Comparison of ENCODE assay signal across 10 mouse cellular contexts in genomic region chr9:64232257-64232957, GRCm38 (mm10). TPM values are rescaled to one million over a fixed set of nuclear protein-coding genes. Genes with fewer than 3 reads are reported as not detected.
A peak's percentile ranks its signal among the peaks of the same experiment; 100 is the strongest.
DNase-seq lines count a peak whose midpoint lies in the region; ATAC-seq and TF ChIP-seq lines count a peak whose summit lies in the region.
"Had no signal": no experiment of that assay in that cellular context is flagged by ENCODE, and none has a peak within 500 bp of the region (broad histone marks: within the 10 kb centered on the region; RNA-seq: fewer than 3 reads in every experiment).

No protein-coding gene starts in this region.

- no peaks in the 10 kb centered on the region for H3K9me3 ChIP-seq in midbrain, embryonic 12.5 days
- H3K9me3 ChIP-seq in midbrain, embryonic 15.5 days: no peaks in the 10 kb centered on the region
- H3K9me3 ChIP-seq in forebrain, embryonic 16.5 days (ENCODE audit: control insufficient read depth, low read length): no peaks in the 10 kb centered on the region
- H3K9me3 ChIP-seq in hindbrain, embryonic 14.5 days (ENCODE audit: control insufficient read depth, low read length): no peaks in the 10 kb centered on the region

- H3ac ChIP-seq in myocyte (ENCODE audit: control insufficient read depth, insufficient read length): no peak overlapping the region

- TF ChIP-seq POLR2A in myocyte (IDR thresholded peaks at IDR 0.05; ENCODE audit: insufficient read length, low read depth): no peak

- peak; percentile 26 for DNase-seq in hindbrain, embryonic 14.5 days (ENCODE audit: low spot score)
- DNase-seq in cerebellum, adult 9-10 months: no peak
- DNase-seq in layer of hippocampus, adult 8-10 months (ENCODE audit: low spot score in 2 of 2): no peak
- DNase-seq in thymus, postnatal 36 days: no peak

- peaks cover 63% of the 10 kb centered on the region for H3K79me2 ChIP-seq in myocyte (ENCODE audit: control insufficient read depth, insufficient read depth)

- no peaks in the 10 kb centered on the region for H3K36me3 ChIP-seq in midbrain, embryonic 12.5 days
- H3K36me3 ChIP-seq in midbrain, embryonic 15.5 days (replicated peaks): no peaks in the 10 kb centered on the region
- H3K36me3 ChIP-seq in forebrain, embryonic 16.5 days (ENCODE audit: control insufficient read depth, insufficient read depth): no peaks in the 10 kb centered on the region
- H3K36me3 ChIP-seq in hindbrain, embryonic 14.5 days (replicated peaks; ENCODE audit: control insufficient read depth, insufficient read depth): no peaks in the 10 kb centered on the region
- H3K36me3 ChIP-seq in myocyte (ENCODE audit: control insufficient read depth, insufficient read depth): no peaks in the 10 kb centered on the region

- H3K4me3 ChIP-seq in midbrain, embryonic 12.5 days: no peak overlapping the region
- no peak overlapping the region for H3K4me3 ChIP-seq in midbrain, embryonic 15.5 days
- H3K4me3 ChIP-seq in forebrain, embryonic 16.5 days (replicated peaks; ENCODE audit: low read length): no peak overlapping the region
- H3K4me3 ChIP-seq in hindbrain, embryonic 14.5 days (replicated peaks; ENCODE audit: low read length): no peak overlapping the region
- H3K4me3 ChIP-seq in myocyte: no peak overlapping the region

- H3K9ac ChIP-seq in midbrain, embryonic 12.5 days (replicated peaks): no peak overlapping the region
- H3K9ac ChIP-seq in midbrain, embryonic 15.5 days: no peak overlapping the region
- H3K9ac ChIP-seq in forebrain, embryonic 16.5 days (replicated peaks; ENCODE audit: low read depth, low read length): no peak overlapping the region
- H3K9ac ChIP-seq in hindbrain, embryonic 14.5 days: no peak overlapping the region

- no peak for ATAC-seq in midbrain, embryonic 12.5 days (ENCODE audit: low FRiP score, low read depth)
- no peak for ATAC-seq in midbrain, embryonic 15.5 days (replicated peaks)
- ATAC-seq in forebrain, embryonic 16.5 days: no peak
- no peak for ATAC-seq in hindbrain, embryonic 14.5 days (ENCODE audit: low FRiP score)
- ATAC-seq: Patski had no signal

- no peak overlapping the region for H3K4me2 ChIP-seq in midbrain, embryonic 12.5 days (replicated peaks)
- H3K4me2 ChIP-seq in midbrain, embryonic 15.5 days: no peak overlapping the region
- no peak overlapping the region for H3K4me2 ChIP-seq in forebrain, embryonic 16.5 days (ENCODE audit: low read length)
- H3K4me2 ChIP-seq in hindbrain, embryonic 14.5 days (replicated peaks): no peak overlapping the region
- peak overlapping the region; percentile 3 for H3K4me2 ChIP-seq in myocyte (ENCODE audit: low read depth)

- H3K4me1 ChIP-seq in midbrain, embryonic 12.5 days: peaks cover 21% of the 10 kb centered on the region
- peaks cover 9% of the 10 kb centered on the region; the same call in 1 of the 2 replicates for H3K4me1 ChIP-seq in midbrain, embryonic 15.5 days
- H3K4me1 ChIP-seq in forebrain, embryonic 16.5 days (replicated peaks; ENCODE audit: control insufficient read depth, insufficient read depth, low read length): peaks cover 15% of the 10 kb centered on the region
- peaks cover 16% of the 10 kb centered on the region for H3K4me1 ChIP-seq in hindbrain, embryonic 14.5 days (replicated peaks; ENCODE audit: control insufficient read depth, insufficient read depth, low read length)

- 69% methylated on average over 9 of the region's 9 CpGs for WGBS in midbrain, embryonic 12.5 days
- WGBS in midbrain, embryonic 15.5 days: 65% methylated on average over 9 of the region's 9 CpGs
- 45% methylated on average over 9 of the region's 9 CpGs for WGBS in forebrain, embryonic 16.5 days
- WGBS in hindbrain, embryonic 14.5 days: 60% methylated on average over 9 of the region's 9 CpGs

- H3K27me3 ChIP-seq in midbrain, embryonic 12.5 days: no peaks in the 10 kb centered on the region
- no peaks in the 10 kb centered on the region for H3K27me3 ChIP-seq in midbrain, embryonic 15.5 days (replicated peaks)
- H3K27me3 ChIP-seq in forebrain, embryonic 16.5 days (replicated peaks; ENCODE audit: control insufficient read depth, insufficient read depth, low read length): no peaks in the 10 kb centered on the region
- H3K27me3 ChIP-seq in hindbrain, embryonic 14.5 days (ENCODE audit: control insufficient read depth, insufficient read depth, low read length): no peaks in the 10 kb centered on the region
- H3K27me3 ChIP-seq in myocyte (ENCODE audit: control insufficient read depth, insufficient read depth, insufficient read length): no peaks in the 10 kb centered on the region
- H3K27me3 ChIP-seq: Patski had no signal

- 0 out of 2 replicates have a peak overlapping the region, but pooled peaks have one; percentile 22 for H3K27ac ChIP-seq in midbrain, embryonic 12.5 days (replicated peaks)
- H3K27ac ChIP-seq in midbrain, embryonic 15.5 days: no peak overlapping the region
- peak overlapping the region; percentile 39 for H3K27ac ChIP-seq in forebrain, embryonic 16.5 days (ENCODE audit: low read length)
- peak overlapping the region; percentile 35; the same call in 1 of the 2 replicates for H3K27ac ChIP-seq in hindbrain, embryonic 14.5 days

TF ChIP-seq in myocyte, 11 proteins besides CTCF, POLR2A, EP300 and RAD21:
- TF ChIP-seq MYOG (IDR thresholded peaks at IDR 0.05; ENCODE audit: control insufficient read depth in 1 of 3, insufficient read depth in 1 of 3, insufficient read length in 2 of 3, low read depth in 2 of 3): no peak
- no peak for TF ChIP-seq POLR2AphosphoS2 (IDR thresholded peaks at IDR 0.05; ENCODE audit: insufficient read length, low read depth)
- TF ChIP-seq TCF12 (IDR thresholded peaks at IDR 0.05; ENCODE audit: insufficient read depth, poor library complexity, severe bottlenecking): no peak
- no peak for TF ChIP-seq USF1 (IDR thresholded peaks at IDR 0.05; ENCODE audit: low read depth)
- no peak for TF ChIP-seq MAX (IDR thresholded peaks at IDR 0.05; ENCODE audit: low read depth)
- no peak for TF ChIP-seq E2F4 (IDR thresholded peaks at IDR 0.05; ENCODE audit: insufficient read depth)
- no peak for TF ChIP-seq REST (IDR thresholded peaks at IDR 0.05; ENCODE audit: insufficient read depth, insufficient read length)

RNA-seq across cellular contexts. Expression of gene Uchl4, which starts 2.6 kb away (rescaled TPM):
- polyA plus RNA-seq in midbrain, embryonic 12.5 days (2016; fragmentation: Nextera tagmentation; extraction: Ambion mirVana): 2.3 and 2.6 TPM in 2 replicates
- polyA plus RNA-seq in midbrain, embryonic 15.5 days (2015; fragmentation: Nextera tagmentation; extraction: Ambion mirVana): 2.6 and 2.7 TPM in 2 replicates
- polyA plus RNA-seq in forebrain, embryonic 16.5 days (2015; fragmentation: Nextera tagmentation; extraction: Ambion mirVana): 2.4 and 2.5 TPM in 2 replicates
- polyA plus RNA-seq in hindbrain, embryonic 14.5 days (2014; fragmentation: Nextera tagmentation; extraction: Ambion mirVana): 2.7 and 2.8 TPM in 2 replicates
- 0.34 TPM for polyA plus RNA-seq in myocyte (2012; fragmentation: generic; extraction: Trizol)
- total RNA-seq in layer of hippocampus, adult 8-10 months (2022): 1 to 10 TPM; 1.8 to 3.8 (median 3.0) TPM
- polyA plus RNA-seq: gonadal fat pad, adult 2 months had no signal

RNA-seq across cellular contexts. Expression of gene Map2k1, which starts 21.0 kb away (rescaled TPM):
- 62.1 and 63.7 TPM in 2 replicates for polyA plus RNA-seq in midbrain, embryonic 12.5 days (2016; fragmentation: Nextera tagmentation; extraction: Ambion mirVana)
- polyA plus RNA-seq in midbrain, embryonic 15.5 days (2015; fragmentation: Nextera tagmentation; extraction: Ambion mirVana): 56.9 and 60.1 TPM in 2 replicates
- polyA plus RNA-seq in forebrain, embryonic 16.5 days (2015; fragmentation: Nextera tagmentation; extraction: Ambion mirVana): 53.6 and 54.6 TPM in 2 replicates
- polyA plus RNA-seq in hindbrain, embryonic 14.5 days (2014; fragmentation: Nextera tagmentation; extraction: Ambion mirVana): 66.4 and 74.4 TPM in 2 replicates
- 67.3 TPM for polyA plus RNA-seq in myocyte (2012; fragmentation: generic; extraction: Trizol)
- total RNA-seq in layer of hippocampus, adult 8-10 months (2022): 100 to 1,000 TPM; 290 to 306 (median 301) TPM

RNA-seq across cellular contexts. Expression of gene Tipin, which starts 49.0 kb away (rescaled TPM):
- 202 and 203 TPM in 2 replicates for polyA plus RNA-seq in midbrain, embryonic 12.5 days (2016; fragmentation: Nextera tagmentation; extraction: Ambion mirVana)
- polyA plus RNA-seq in midbrain, embryonic 15.5 days (2015; fragmentation: Nextera tagmentation; extraction: Ambion mirVana): 57.0 and 67.9 TPM in 2 replicates
- 106 and 120 TPM in 2 replicates for polyA plus RNA-seq in forebrain, embryonic 16.5 days (2015; fragmentation: Nextera tagmentation; extraction: Ambion mirVana)
- 71.8 and 73.3 TPM in 2 replicates for polyA plus RNA-seq in hindbrain, embryonic 14.5 days (2014; fragmentation: Nextera tagmentation; extraction: Ambion mirVana)
- 33.1 TPM for polyA plus RNA-seq in myocyte (2012; fragmentation: generic; extraction: Trizol)
- 10 to 100 TPM; 11.7 to 23.6 (median 17.9) TPM for total RNA-seq in layer of hippocampus, adult 8-10 months (2022)

RNA-seq across cellular contexts. Expression of gene Snapc5, which starts 53.3 kb away (rescaled TPM):
- 34.5 and 35.4 TPM in 2 replicates for polyA plus RNA-seq in midbrain, embryonic 12.5 days (2016; fragmentation: Nextera tagmentation; extraction: Ambion mirVana)
- 33.9 and 36.6 TPM in 2 replicates for polyA plus RNA-seq in midbrain, embryonic 15.5 days (2015; fragmentation: Nextera tagmentation; extraction: Ambion mirVana)
- 31.5 and 35.3 TPM in 2 replicates for polyA plus RNA-seq in forebrain, embryonic 16.5 days (2015; fragmentation: Nextera tagmentation; extraction: Ambion mirVana)
- 24.2 and 27.0 TPM in 2 replicates for polyA plus RNA-seq in hindbrain, embryonic 14.5 days (2014; fragmentation: Nextera tagmentation; extraction: Ambion mirVana)
- 6.0 TPM for polyA plus RNA-seq in myocyte (2012; fragmentation: generic; extraction: Trizol)
- total RNA-seq in layer of hippocampus, adult 8-10 months (2022): 10 to 100 TPM; 16.5 to 19.2 (median 16.7) TPM

RNA-seq across cellular contexts. Expression of gene Rpl4, which starts 59.2 kb away (rescaled TPM):
- polyA plus RNA-seq in midbrain, embryonic 12.5 days (2016; fragmentation: Nextera tagmentation; extraction: Ambion mirVana): 799 and 822 TPM in 2 replicates
- polyA plus RNA-seq in midbrain, embryonic 15.5 days (2015; fragmentation: Nextera tagmentation; extraction: Ambion mirVana): 543 and 555 TPM in 2 replicates
- 714 and 781 TPM in 2 replicates for polyA plus RNA-seq in forebrain, embryonic 16.5 days (2015; fragmentation: Nextera tagmentation; extraction: Ambion mirVana)
- 650 and 656 TPM in 2 replicates for polyA plus RNA-seq in hindbrain, embryonic 14.5 days (2014; fragmentation: Nextera tagmentation; extraction: Ambion mirVana)
- 1,028 TPM for polyA plus RNA-seq in myocyte (2012; fragmentation: generic; extraction: Trizol)
- total RNA-seq in layer of hippocampus, adult 8-10 months (2022): 100 to 1,000 TPM; 522 to 674 (median 595) TPM
